Mouse (Mus musculus): ENCODE measurements around the gene Eloa. TPM values are rescaled to one million over a fixed set of nuclear protein-coding genes. Genes with fewer than 3 reads are reported as not detected.

Gene Eloa
- total and polyA plus RNA-seq, 2 experiments = 7.3 to 16.7 TPM

GRCm38 (mm10) chr4:136057916-136058315, 36.4 kb upstream of the Eloa start:
- Histone ChIP-seq H3K27ac (replicated peaks; ENCODE audit: insufficient read depth, low read depth, low read length) (no peak overlapping the region), H3K4me3 (ENCODE audit: insufficient read depth, low read depth, low read length) (no peak overlapping the region), H3K4me1 (ENCODE audit: control insufficient read depth, insufficient read depth, low read length) (no peaks in the 10 kb centered on the region; the same call in 1 of the 2 replicates), H3K9ac (ENCODE audit: low read depth, low read length) (no peak overlapping the region), H3K27me3 (ENCODE audit: control insufficient read depth, insufficient read depth, low read length) (no peaks in the 10 kb centered on the region), H3K36me3 (ENCODE audit: control insufficient read depth, insufficient read depth, low read length) (no peaks in the 10 kb centered on the region), H3K79me2 (ENCODE audit: control insufficient read depth, insufficient read depth, low read length) (peaks cover 2% of the 10 kb centered on the region; the same call in 1 of the 2 replicates)
- peak; percentile 57 for DNase-seq (ENCODE audit: extremely low read depth, low read depth, low spot score)
- TF ChIP-seq CTCF (IDR thresholded peaks at IDR 0.05; ENCODE audit: low read depth, low read length) (no peak), POLR2A (IDR thresholded peaks at IDR 0.05; ENCODE audit: extremely low read depth, insufficient read depth, low read length) (no peak)
- WGBS = 46% methylated on average over 5 of the region's 5 CpGs

GRCm38 (mm10) chr4:136056030-136056429, 34.5 kb upstream of the Eloa start:
- H3K79me2 ChIP-seq (ENCODE audit: control insufficient read depth, insufficient read depth, low read length) = peaks cover 16% of the 10 kb centered on the region; the same call in 1 of the 2 replicates
- WGBS = 38% methylated on average over 1 of the region's 1 CpGs
- no peak for DNase-seq (ENCODE audit: extremely low read depth, low read depth, low spot score)
- H3K27me3 ChIP-seq (ENCODE audit: control insufficient read depth, insufficient read depth, low read length) = no peaks in the 10 kb centered on the region
- no peak for TF ChIP-seq CTCF (IDR thresholded peaks at IDR 0.05; ENCODE audit: low read depth, low read length)
- TF ChIP-seq POLR2A (IDR thresholded peaks at IDR 0.05; ENCODE audit: extremely low read depth, insufficient read depth, low read length) = no peak
- no peak overlapping the region for H3K27ac ChIP-seq (replicated peaks; ENCODE audit: insufficient read depth, low read depth, low read length)
- no peak overlapping the region for H3K4me3 ChIP-seq (ENCODE audit: insufficient read depth, low read depth, low read length)
- peaks cover 7% of the 10 kb centered on the region for H3K4me1 ChIP-seq (ENCODE audit: control insufficient read depth, insufficient read depth, low read length)
- H3K9ac ChIP-seq (ENCODE audit: low read depth, low read length) = no peak overlapping the region
- peaks cover 7% of the 10 kb centered on the region; the same call in 1 of the 2 replicates for H3K36me3 ChIP-seq (ENCODE audit: control insufficient read depth, insufficient read depth, low read length)

- Histone ChIP-seq H3K4me3 (ENCODE audit: insufficient read depth, low read depth, low read length) (no peak overlapping the region), H3K9ac (ENCODE audit: low read depth, low read length) (no peak overlapping the region), H3K36me3 (ENCODE audit: control insufficient read depth, insufficient read depth, low read length) (peaks cover 22% of the 10 kb centered on the region), H3K79me2 (ENCODE audit: control insufficient read depth, insufficient read depth, low read length) (peaks cover 16% of the 10 kb centered on the region; the same call in 1 of the 2 replicates), H3K27ac (replicated peaks; ENCODE audit: insufficient read depth, low read depth, low read length) (no peak overlapping the region), H3K27me3 (ENCODE audit: control insufficient read depth, insufficient read depth, low read length) (no peaks in the 10 kb centered on the region), H3K4me1 (ENCODE audit: control insufficient read depth, insufficient read depth, low read length) (peaks cover 9% of the 10 kb centered on the region)
- WGBS = 77% methylated on average over 5 of the region's 5 CpGs
- no peak for TF ChIP-seq CTCF (IDR thresholded peaks at IDR 0.05; ENCODE audit: low read depth, low read length)
- no peak for TF ChIP-seq POLR2A (IDR thresholded peaks at IDR 0.05; ENCODE audit: extremely low read depth, insufficient read depth, low read length)
- peak; percentile 54 for DNase-seq (ENCODE audit: extremely low read depth, low read depth, low spot score)
These were observed 32.3 kb upstream of the Eloa start for GRCm38 (mm10) chr4:136053843-136054242.

- WGBS = under 1% methylated on average over 21 of the region's 21 CpGs
- TF ChIP-seq CTCF (IDR thresholded peaks at IDR 0.05; ENCODE audit: low read depth, low read length) = peak; percentile 94
- TF ChIP-seq POLR2A (IDR thresholded peaks at IDR 0.05; ENCODE audit: extremely low read depth, insufficient read depth, low read length) = peak; percentile 63; the same call in 1 of the 2 replicates
These were observed 31.7 kb upstream of the Eloa start, which contains the start of gene Rpl11 for GRCm38 (mm10) chr4:136053247-136053596. Rpl11 (minus strand) TSS chr4:136053428.

GRCm38 (mm10) chr4:136052534-136053246, 31.1 kb upstream of the Eloa start:
- DNase-seq (ENCODE audit: extremely low read depth, low read depth, low spot score) = no peak
- Histone ChIP-seq H3K27me3 (ENCODE audit: control insufficient read depth, insufficient read depth, low read length) (no peaks in the 10 kb centered on the region), H3K4me1 (ENCODE audit: control insufficient read depth, insufficient read depth, low read length) (peaks cover 9% of the 10 kb centered on the region), H3K36me3 (ENCODE audit: control insufficient read depth, insufficient read depth, low read length) (peaks cover 23% of the 10 kb centered on the region), H3K9ac (ENCODE audit: low read depth, low read length) (peak overlapping the region; percentile 96), H3K79me2 (ENCODE audit: control insufficient read depth, insufficient read depth, low read length) (peaks cover 16% of the 10 kb centered on the region; the same call in 1 of the 2 replicates), H3K4me3 (ENCODE audit: insufficient read depth, low read depth, low read length) (peak overlapping the region; percentile 96), H3K27ac (replicated peaks; ENCODE audit: insufficient read depth, low read depth, low read length) (peak overlapping the region; percentile 24)
- WGBS = under 1% methylated on average over 50 of the region's 50 CpGs
- TF ChIP-seq CTCF (IDR thresholded peaks at IDR 0.05; ENCODE audit: low read depth, low read length) (no peak), POLR2A (IDR thresholded peaks at IDR 0.05; ENCODE audit: extremely low read depth, insufficient read depth, low read length) (no peak)

More at GRCm38 (mm10) chr4:136053247-136053596, 31.7 kb upstream of the Eloa start, which contains the start of gene Rpl11:
- H3K4me3 ChIP-seq (ENCODE audit: insufficient read depth, low read depth, low read length) = peak within 1 kb of the TSS; percentile 96
- peaks cover 9% of the 10 kb centered on the region for H3K4me1 ChIP-seq (ENCODE audit: control insufficient read depth, insufficient read depth, low read length)
- peaks cover 23% of the 10 kb centered on the region for H3K36me3 ChIP-seq (ENCODE audit: control insufficient read depth, insufficient read depth, low read length)
- H3K27me3 ChIP-seq (ENCODE audit: control insufficient read depth, insufficient read depth, low read length) = no peaks in the 10 kb centered on the region
- H3K79me2 ChIP-seq (ENCODE audit: control insufficient read depth, insufficient read depth, low read length) = peaks cover 16% of the 10 kb centered on the region; the same call in 1 of the 2 replicates
- H3K27ac ChIP-seq (replicated peaks; ENCODE audit: insufficient read depth, low read depth, low read length) = peak within 1 kb of the TSS; percentile 24
- peak; percentile 87 for DNase-seq (ENCODE audit: extremely low read depth, low read depth, low spot score)
- H3K9ac ChIP-seq (ENCODE audit: low read depth, low read length) = peak within 1 kb of the TSS; percentile 96

- no peak for TF ChIP-seq CTCF (IDR thresholded peaks at IDR 0.05; ENCODE audit: low read depth, low read length)
- TF ChIP-seq POLR2A (IDR thresholded peaks at IDR 0.05; ENCODE audit: extremely low read depth, insufficient read depth, low read length) = no peak
- WGBS = 0% methylated on average over 3 of the region's 3 CpGs
- peak overlapping the region; percentile 96 for H3K4me3 ChIP-seq (ENCODE audit: insufficient read depth, low read depth, low read length)
- DNase-seq (ENCODE audit: extremely low read depth, low read depth, low spot score) = peak; percentile 40
- peaks cover 23% of the 10 kb centered on the region for H3K36me3 ChIP-seq (ENCODE audit: control insufficient read depth, insufficient read depth, low read length)
- peaks cover 16% of the 10 kb centered on the region; the same call in 1 of the 2 replicates for H3K79me2 ChIP-seq (ENCODE audit: control insufficient read depth, insufficient read depth, low read length)
- H3K27ac ChIP-seq (replicated peaks; ENCODE audit: insufficient read depth, low read depth, low read length) = no peak overlapping the region; the same call in 1 of the 2 replicates
- H3K4me1 ChIP-seq (ENCODE audit: control insufficient read depth, insufficient read depth, low read length) = peaks cover 9% of the 10 kb centered on the region
- peak overlapping the region; percentile 96 for H3K9ac ChIP-seq (ENCODE audit: low read depth, low read length)
- H3K27me3 ChIP-seq (ENCODE audit: control insufficient read depth, insufficient read depth, low read length) = no peaks in the 10 kb centered on the region
These were observed 30.5 kb upstream of the Eloa start for GRCm38 (mm10) chr4:136052060-136052459.
